Mouse (Mus musculus) ES-E14 (cell line): ENCODE measurements around the gene Hoxd13. TPM values are rescaled to one million over a fixed set of nuclear protein-coding genes. Genes with fewer than 3 reads are reported as not detected.

Experiments used
- DNase-seq: peaks from one replicate; pipeline ENCODE4 v3.0.0-alpha.2; 2013; ENCODE audit warnings: low read depth, low spot score
- H3K27ac ChIP-seq: 2 replicates; pipeline ENCODE4 v1.5.1; 2012; ENCODE audit warnings: low read depth, mild to moderate bottlenecking, low read length, moderate library complexity, mixed read lengths; ENCODE audit not compliant: poor library complexity, insufficient read depth, severe bottlenecking
- H3K36me3 ChIP-seq: 2 replicates; pipeline ENCODE4 v1.6.1; 2012; ENCODE audit warnings: mild to moderate bottlenecking, low read length, moderate library complexity, mixed read lengths; ENCODE audit not compliant: control insufficient read depth, poor library complexity, insufficient read depth, severe bottlenecking
- H3K4me1 ChIP-seq, 2 experiments: fragments of 150-350 bp in 1 of 2; sonication (generic) in 1 of 2; 2 replicates each; pipeline ENCODE4 v1.6.1; 2012; ENCODE audit warnings: low read length in 2 of 2, mild to moderate bottlenecking in 1 of 2, mixed read lengths in 1 of 2; ENCODE audit not compliant: control insufficient read depth in 2 of 2, insufficient read depth in 2 of 2, poor library complexity in 1 of 2
- H3K4me3 ChIP-seq, 2 experiments: fragments of 150-350 bp in 1 of 2; sonication (generic) in 1 of 2; 2 replicates each; pipeline ENCODE4 v1.5.1; 2012; ENCODE audit warnings: low read length in 2 of 2, low read depth in 1 of 2, mild to moderate bottlenecking in 1 of 2, mixed read lengths in 1 of 2; ENCODE audit not compliant: insufficient read depth in 1 of 2, poor library complexity in 1 of 2, severe bottlenecking in 1 of 2
- H3K9ac ChIP-seq: 2 replicates; pipeline ENCODE4 v1.6.1; 2012; ENCODE audit warnings: low read depth, mild to moderate bottlenecking, low read length, mixed read lengths; ENCODE audit not compliant: poor library complexity, insufficient read depth, severe bottlenecking
- H3K9me3 ChIP-seq: fragments of 150-350 bp; sonication (generic); 2 replicates; pipeline ENCODE4 v1.6.1; 2012; ENCODE audit warnings: low read depth, mild to moderate bottlenecking, low read length; ENCODE audit not compliant: control insufficient read depth, insufficient read depth
- CHD2 ChIP-seq: IDR thresholded peaks from 2 replicates; pipeline ENCODE4 v1.6.1; 2014; ENCODE audit warnings: mild to moderate bottlenecking, low read depth, low read length, inconsistent platforms
- HCFC1 ChIP-seq: IDR thresholded peaks from 2 replicates; pipeline ENCODE4 v1.6.1; 2012; ENCODE audit warnings: low read length, inconsistent platforms, borderline replicate concordance; ENCODE audit not compliant: insufficient read depth
- MAFK ChIP-seq: IDR thresholded peaks from 2 replicates; pipeline ENCODE4 v1.6.1; 2014; ENCODE audit warnings: mild to moderate bottlenecking, low read depth, low read length, inconsistent platforms; ENCODE audit not compliant: insufficient read depth
- ZC3H11A ChIP-seq: IDR thresholded peaks from 2 replicates; pipeline ENCODE4 v1.6.1; 2012; ENCODE audit warnings: low read depth, mild to moderate bottlenecking, inconsistent platforms, low read length, borderline replicate concordance
- ZNF384 ChIP-seq: IDR thresholded peaks from 2 replicates; pipeline ENCODE4 v1.6.1; 2012; ENCODE audit warnings: low read depth, low read length, inconsistent platforms
- in situ Hi-C, 2 experiments: fragments of 600-800 bp; cut with MboI; formaldehyde crosslinking; loops; one replicate each; pipeline ENCODE4 v1.15.1; 2025; ENCODE audit warnings: low sequenced_read_pairs in 2 of 2, inconsistent platforms in 1 of 2; ENCODE audit not compliant: unreplicated experiment in 2 of 2
- total RNA-seq: library from RNA; depleted of rRNA; stranded (reverse); fragments of 300-350 nt; gene quantifications from 2 replicates; pipeline ENCODE4 v1.2.3, GENCODE M21; 2012

Gene Hoxd13
- total RNA-seq, 1 experiment, result 0.98 TPM

DNA sequence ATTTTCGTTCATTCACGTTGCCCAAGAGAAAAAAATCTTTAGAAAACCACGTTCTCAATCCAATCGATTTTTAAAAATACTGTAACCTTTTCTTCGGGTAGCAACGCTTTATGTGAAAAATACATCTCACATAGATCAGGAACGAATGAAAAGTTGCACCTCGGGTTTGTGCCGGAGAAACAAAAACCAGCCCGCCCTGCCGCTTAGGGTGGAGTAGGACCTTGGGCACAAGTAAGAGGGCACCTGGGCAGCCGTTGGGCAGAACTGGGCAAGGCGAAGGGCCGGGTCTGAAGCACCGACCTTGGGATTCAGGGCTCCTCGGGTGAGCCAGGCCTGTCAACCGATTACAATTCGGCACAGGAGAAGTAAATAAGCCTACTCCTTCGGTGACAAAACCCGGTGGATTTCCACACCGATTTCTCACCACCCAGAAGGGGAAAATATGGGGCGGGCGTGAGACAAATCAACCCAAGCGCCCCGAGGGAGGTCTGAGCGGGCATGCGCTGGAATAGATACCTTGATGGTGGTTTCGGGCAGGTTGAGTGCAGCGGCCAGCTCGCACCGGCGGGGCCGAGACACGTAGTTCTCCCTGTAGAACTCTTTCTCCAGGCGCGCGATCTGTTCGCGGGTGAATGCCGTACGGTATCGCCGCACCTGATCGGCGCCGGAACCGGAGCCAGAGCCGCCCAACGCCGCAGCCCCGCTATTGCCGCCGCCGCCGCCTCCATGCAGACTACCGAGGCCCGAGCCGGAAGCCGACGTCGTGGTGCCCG is 10.7 kb upstream of the Hoxd13 start:
- Histone ChIP-seq H3K9ac (no peak overlapping the region), H3K4me3 (peak overlapping the region in 1 of 2 experiments; percentile 8; a peak in 2 of 4 replicates), H3K27ac (no peak overlapping the region), H3K4me1 (peaks cover 0 to 2% of the 10 kb centered on the region in 2 experiments; a peak in 1 of 4 replicates), H3K36me3 (no peaks in the 10 kb centered on the region), H3K9me3 (no peaks in the 10 kb centered on the region)
- DNase-seq, result no peak
- in situ Hi-C loops, result loop anchor here (25.0 kb wide), 2 partner anchors 595 to 1095 kb away; no protein-coding TSS in a partner anchor
- TF ChIP-seq ZC3H11A, result no peak
- TF ChIP-seq ZNF384, result no peak
- no peak for TF ChIP-seq MAFK
- no peak for TF ChIP-seq CHD2
- TF ChIP-seq HCFC1, result no peak

DNA sequence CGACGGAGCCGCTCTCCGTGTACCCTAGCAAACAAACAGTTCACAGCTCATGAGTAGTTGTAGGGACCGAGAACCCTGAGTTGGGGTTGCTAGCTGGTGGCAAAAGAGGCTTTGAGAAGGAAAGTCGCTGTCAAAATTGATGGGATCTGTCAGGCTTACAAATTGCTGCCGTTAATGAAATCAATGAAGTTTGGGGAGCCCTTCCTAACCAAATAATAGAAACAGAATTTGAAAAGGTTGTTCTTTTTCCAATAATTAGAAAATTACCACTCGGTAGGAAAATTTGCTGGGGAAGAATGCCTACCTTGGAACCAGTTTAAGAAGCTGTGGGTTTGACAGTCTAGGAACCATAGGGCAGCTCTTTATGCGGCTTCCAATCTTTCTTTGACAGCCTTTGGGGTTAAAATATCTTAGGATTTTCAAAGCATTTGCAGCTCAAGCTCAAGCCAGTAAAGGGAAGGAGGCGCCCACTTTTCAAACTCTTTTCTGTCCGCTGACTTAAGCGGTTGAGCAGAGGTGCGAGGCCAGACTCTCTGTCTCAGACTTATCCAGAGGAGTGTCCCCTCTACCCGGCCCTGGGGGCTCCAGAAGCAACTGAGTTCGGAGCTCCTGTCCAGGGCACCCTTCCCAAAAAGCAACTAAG is 10.0 kb upstream of the Hoxd13 start:
- in situ Hi-C loops, result loop anchor here (25.0 kb wide), 2 partner anchors 596 to 1096 kb away; no protein-coding TSS in a partner anchor
- H3K36me3 ChIP-seq, result no peaks in the 10 kb centered on the region
- H3K9me3 ChIP-seq, result no peaks in the 10 kb centered on the region
- H3K4me3 ChIP-seq, result peak overlapping the region in 1 of 2 experiments; percentile 8; a peak in 2 of 4 replicates
- peaks cover 0 to 2% of the 10 kb centered on the region in 2 experiments; a peak in 1 of 4 replicates for H3K4me1 ChIP-seq
- H3K9ac ChIP-seq, result no peak overlapping the region
- DNase-seq, result no peak
- TF ChIP-seq ZC3H11A (no peak), CHD2 (no peak), ZNF384 (no peak), MAFK (no peak), HCFC1 (no peak)
- no peak overlapping the region for H3K27ac ChIP-seq

DNA sequence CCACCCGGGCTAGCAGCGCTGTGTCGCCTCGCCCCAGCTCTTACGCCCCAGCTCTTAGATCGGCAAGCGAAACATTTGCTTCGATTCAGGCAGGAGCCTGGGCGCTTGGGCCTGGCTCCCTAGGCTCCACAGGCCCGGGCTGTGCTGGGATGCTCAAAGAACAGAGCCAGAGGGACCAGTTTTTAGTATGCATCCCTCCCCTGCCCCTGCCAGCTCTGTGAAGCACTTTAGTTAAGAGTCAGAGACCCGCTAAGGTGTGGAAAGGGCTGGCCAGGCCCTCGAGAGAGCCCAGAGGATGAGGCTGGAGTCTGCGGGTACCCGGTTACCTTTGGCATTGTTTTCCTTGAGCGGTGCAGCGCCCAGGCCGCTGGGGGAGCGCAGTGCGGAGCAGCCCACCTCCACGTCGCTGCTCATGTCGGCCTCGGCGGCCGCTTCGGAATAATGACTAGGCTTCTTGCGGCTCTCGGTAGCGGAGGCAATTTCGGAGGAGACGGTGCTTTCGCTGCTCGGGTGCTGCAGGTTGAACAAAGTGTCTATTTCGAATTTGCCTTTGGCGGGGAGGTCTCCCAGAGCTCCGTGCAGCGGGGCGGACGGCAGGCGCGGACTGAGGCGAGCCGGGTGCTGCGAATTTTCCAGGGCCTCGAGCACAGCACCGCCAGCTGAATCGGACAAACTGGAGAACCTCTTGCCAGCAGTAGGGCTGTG is 9.3 kb upstream of the Hoxd13 start:
- Histone ChIP-seq H3K27ac (no peak overlapping the region), H3K9ac (no peak overlapping the region), H3K4me1 (peaks cover 0 to 2% of the 10 kb centered on the region in 2 experiments; a peak in 1 of 4 replicates), H3K9me3 (no peaks in the 10 kb centered on the region), H3K4me3 (no peak overlapping the region), H3K36me3 (no peaks in the 10 kb centered on the region)
- DNase-seq, result no peak
- TF ChIP-seq ZNF384, result no peak
- no peak for TF ChIP-seq MAFK
- no peak for TF ChIP-seq ZC3H11A
- TF ChIP-seq HCFC1, result no peak
- no peak for TF ChIP-seq CHD2
- in situ Hi-C loops, result loop anchor here (25.0 kb wide), 2 partner anchors 597 to 1097 kb away; no protein-coding TSS in a partner anchor

DNA sequence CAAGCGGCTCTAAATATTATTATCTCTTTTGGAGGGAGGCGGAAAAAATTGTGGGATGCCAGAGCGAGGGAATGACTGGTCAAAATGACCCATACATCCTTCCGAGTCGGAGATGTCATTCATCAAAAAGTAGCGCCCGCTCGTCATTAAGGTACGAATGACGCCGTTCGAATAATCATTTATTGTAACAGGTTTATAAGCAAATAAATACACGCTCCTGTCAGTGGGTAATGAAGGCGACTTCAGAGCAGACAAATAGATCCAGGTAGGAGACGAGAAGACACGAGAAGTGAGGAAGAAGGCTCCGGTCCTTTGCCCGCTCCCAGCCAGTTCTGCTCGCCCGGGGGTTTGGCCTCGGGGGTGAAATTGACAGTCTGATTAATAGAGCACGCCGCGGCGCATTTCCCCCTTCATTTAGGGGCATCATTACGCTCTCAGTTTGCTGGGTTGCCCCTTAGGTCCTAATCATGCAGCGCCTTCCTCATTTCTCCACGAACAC is 8.6 kb upstream of the Hoxd13 start, which contains the start of gene Evx2:
Evx2 (minus strand) TSS at position 51 of the 499 bp plus-strand sequence.
- no peaks in the 10 kb centered on the region for H3K36me3 ChIP-seq
- H3K4me3 ChIP-seq, result no peak within 1 kb of the TSS
- TF ChIP-seq HCFC1 (no peak), ZC3H11A (no peak), CHD2 (no peak), ZNF384 (no peak), MAFK (no peak)
- in situ Hi-C loops, result loop anchor here (10.0 to 25.0 kb wide), 3 partner anchors 597 to 1385 kb away; partner anchors contain the start of gene Sp9 (in 1 of the 2)
- DNase-seq, result no peak
- no peak within 1 kb of the TSS for H3K27ac ChIP-seq
- no peaks in the 10 kb centered on the region for H3K9me3 ChIP-seq
- peaks cover 0 to 2% of the 10 kb centered on the region in 2 experiments; a peak in 1 of 4 replicates for H3K4me1 ChIP-seq
- H3K9ac ChIP-seq, result no peak within 1 kb of the TSS
